Mouse (Mus musculus) heart, embryonic 10.5 days (tissue): ENCODE measurements around the gene Tada2b. TPM values are rescaled to one million over a fixed set of nuclear protein-coding genes. Genes with fewer than 3 reads are reported as not detected.

ENCODE experiments used
- DNase-seq: peaks from one replicate; pipeline ENCODE4 v3.0.0-alpha.2; 2017; ENCODE audit warnings: low spot score
- H3K27ac ChIP-seq: fragments of 300-500 bp; sonication (generic); 2 replicates; pipeline ENCODE4 v1.5.1; 2016; ENCODE audit warnings: mild to moderate bottlenecking
- H3K27me3 ChIP-seq: fragments of 300-500 bp; sonication (generic); 2 replicates; pipeline ENCODE4 v1.6.1; 2016; ENCODE audit warnings: mild to moderate bottlenecking; ENCODE audit not compliant: poor library complexity, insufficient read depth, severe bottlenecking
- H3K36me3 ChIP-seq: fragments of 300-500 bp; sonication (generic); 2 replicates; pipeline ENCODE4 v1.6.1; 2016; ENCODE audit warnings: mild to moderate bottlenecking, moderate library complexity
- H3K4me1 ChIP-seq: fragments of 300-500 bp; sonication (generic); 2 replicates; pipeline ENCODE4 v1.6.1; 2016; ENCODE audit warnings: mild to moderate bottlenecking
- H3K4me3 ChIP-seq: fragments of 300-500 bp; sonication (generic); 2 replicates; pipeline ENCODE4 v1.5.1; 2016; ENCODE audit warnings: mild to moderate bottlenecking, moderate library complexity
- H3K9me3 ChIP-seq: fragments of 300-500 bp; sonication (generic); 2 replicates; pipeline ENCODE4 v1.6.1; 2016; ENCODE audit warnings: mild to moderate bottlenecking, moderate library complexity
- WGBS: fragments of 180-500 bp; shearing (Covaris S2); methylation state at CpG from one replicate; pipeline ENCODE4 v1.1.7; 2016; 5-methylcytosine and 5-hydroxymethylcytosine counted together
- polyA plus RNA-seq: library from polyadenylated mRNA; unstranded; fragments of >200 nt; fragmentation: Nextera tagmentation; extraction: Ambion mirVana; gene quantifications from 2 replicates; pipeline ENCODE4 v1.2.1, GENCODE M21; 2016

Tada2b gene
- 1.2 and 1.9 TPM in 2 replicates for polyA plus RNA-seq

GRCm38 (mm10) chr5:36484171-36484990 lies at the start of gene Tada2b, which contains the start of gene Ccdc96:
Gene Tada2b, minus strand, starts transcription at chr5:36484285.
Gene Ccdc96, plus strand, starts transcription at chr5:36484588.
- H3K4me3 ChIP-seq = peak within 1 kb of the TSS; percentile 93
- H3K27me3 ChIP-seq = peaks cover 20% of the 10 kb centered on the region
- H3K9me3 ChIP-seq = no peaks in the 10 kb centered on the region
- peak within 1 kb of the TSS; percentile 90 for H3K27ac ChIP-seq
- WGBS = 6% methylated on average over 97 of the region's 97 CpGs
- H3K36me3 ChIP-seq = peaks cover 8% of the 10 kb centered on the region
- H3K4me1 ChIP-seq = peaks cover 42% of the 10 kb centered on the region
- DNase-seq = peak; percentile 99

GRCm38 (mm10) chr5:36530129-36530751 lies 46.2 kb upstream of the Tada2b start:
- H3K4me1 ChIP-seq = peaks cover 39% of the 10 kb centered on the region

GRCm38 (mm10) chr5:36529698-36530097 lies 45.6 kb upstream of the Tada2b start:
- Histone ChIP-seq H3K4me1 (peaks cover 38% of the 10 kb centered on the region), H3K9me3 (no peaks in the 10 kb centered on the region), H3K27ac (peak overlapping the region; percentile 90), H3K4me3 (peak overlapping the region; percentile 83), H3K36me3 (peaks cover 4% of the 10 kb centered on the region), H3K27me3 (no peaks in the 10 kb centered on the region)
- no peak for DNase-seq
- whole genome bisulfite sequencing = 8% methylated on average over 5 of the region's 5 CpGs

More at GRCm38 (mm10) chr5:36530129-36530751, 46.2 kb upstream of the Tada2b start:
- no peaks in the 10 kb centered on the region for H3K36me3 ChIP-seq
- H3K27me3 ChIP-seq = no peaks in the 10 kb centered on the region
- H3K9me3 ChIP-seq = no peaks in the 10 kb centered on the region
- peak; percentile 98 for DNase-seq
- peak overlapping the region; percentile 90 for H3K27ac ChIP-seq
- WGBS = under 1% methylated on average over 28 of the region's 28 CpGs
- peak overlapping the region; percentile 83 for H3K4me3 ChIP-seq

- 85% methylated on average over 2 of the region's 2 CpGs for whole genome bisulfite sequencing
- H3K27ac ChIP-seq = no peak overlapping the region
These were observed 42.8 kb upstream of the Tada2b start for GRCm38 (mm10) chr5:36526921-36527320.

GRCm38 (mm10) chr5:36526274-36526673 lies 42.2 kb upstream of the Tada2b start:
- no peaks in the 10 kb centered on the region for H3K27me3 ChIP-seq
- H3K9me3 ChIP-seq = no peaks in the 10 kb centered on the region
- no peak overlapping the region for H3K4me3 ChIP-seq
- H3K4me1 ChIP-seq = peaks cover 39% of the 10 kb centered on the region
- WGBS = 70% methylated on average over 5 of the region's 5 CpGs
- peaks cover 24% of the 10 kb centered on the region for H3K36me3 ChIP-seq
- no peak overlapping the region for H3K27ac ChIP-seq
- DNase-seq = peak; percentile 80

More at GRCm38 (mm10) chr5:36526921-36527320, 42.8 kb upstream of the Tada2b start:
- H3K9me3 ChIP-seq = no peaks in the 10 kb centered on the region
- peaks cover 39% of the 10 kb centered on the region for H3K4me1 ChIP-seq
- no peak overlapping the region for H3K4me3 ChIP-seq
- DNase-seq = no peak
- no peaks in the 10 kb centered on the region for H3K27me3 ChIP-seq
- peaks cover 19% of the 10 kb centered on the region for H3K36me3 ChIP-seq

GRCm38 (mm10) chr5:36525216-36525615 lies 41.1 kb upstream of the Tada2b start:
- WGBS = 74% methylated on average over 2 of the region's 2 CpGs
- Histone ChIP-seq H3K4me1 (peaks cover 34% of the 10 kb centered on the region), H3K36me3 (peaks cover 35% of the 10 kb centered on the region), H3K27ac (no peak overlapping the region), H3K9me3 (no peaks in the 10 kb centered on the region), H3K4me3 (no peak overlapping the region), H3K27me3 (no peaks in the 10 kb centered on the region)
- no peak for DNase-seq

- H3K36me3 ChIP-seq = peaks cover 54% of the 10 kb centered on the region
- no peak overlapping the region for H3K4me3 ChIP-seq
- no peak for DNase-seq
- H3K9me3 ChIP-seq = no peaks in the 10 kb centered on the region
- no peak overlapping the region for H3K27ac ChIP-seq
- no peaks in the 10 kb centered on the region for H3K27me3 ChIP-seq
- WGBS = 51% methylated on average over 5 of the region's 5 CpGs
- peaks cover 16% of the 10 kb centered on the region for H3K4me1 ChIP-seq
These were observed 39.2 kb upstream of the Tada2b start for GRCm38 (mm10) chr5:36523219-36523703.

GRCm38 (mm10) chr5:36522782-36523181 lies 38.7 kb upstream of the Tada2b start:
- DNase-seq = no peak
- WGBS = 65% methylated on average over 2 of the region's 2 CpGs
- no peaks in the 10 kb centered on the region for H3K9me3 ChIP-seq
- H3K4me3 ChIP-seq = no peak overlapping the region
- peaks cover 13% of the 10 kb centered on the region; the same call in 1 of the 2 replicates for H3K4me1 ChIP-seq
- H3K27ac ChIP-seq = no peak overlapping the region
- H3K36me3 ChIP-seq = peaks cover 59% of the 10 kb centered on the region
- no peaks in the 10 kb centered on the region for H3K27me3 ChIP-seq

- H3K36me3 ChIP-seq = peaks cover 79% of the 10 kb centered on the region
- H3K27ac ChIP-seq = no peak overlapping the region
- WGBS = 88% methylated on average over 3 of the region's 3 CpGs
- peaks cover 6% of the 10 kb centered on the region; the same call in 1 of the 2 replicates for H3K4me1 ChIP-seq
- DNase-seq = no peak
- H3K4me3 ChIP-seq = no peak overlapping the region
- no peaks in the 10 kb centered on the region for H3K27me3 ChIP-seq
- no peaks in the 10 kb centered on the region for H3K9me3 ChIP-seq
These were observed 35.7 kb upstream of the Tada2b start for GRCm38 (mm10) chr5:36519751-36520150.

- DNase-seq = no peak
- Histone ChIP-seq H3K27me3 (no peaks in the 10 kb centered on the region), H3K4me3 (no peak overlapping the region), H3K36me3 (peaks cover 85% of the 10 kb centered on the region), H3K4me1 (no peaks in the 10 kb centered on the region), H3K9me3 (no peaks in the 10 kb centered on the region), H3K27ac (no peak overlapping the region)
- 88% methylated on average over 3 of the region's 3 CpGs for WGBS
These were observed 33.5 kb upstream of the Tada2b start for GRCm38 (mm10) chr5:36517596-36517995.

GRCm38 (mm10) chr5:36515558-36515957 lies 31.5 kb upstream of the Tada2b start:
- Histone ChIP-seq H3K27me3 (no peaks in the 10 kb centered on the region), H3K9me3 (no peaks in the 10 kb centered on the region), H3K4me1 (no peaks in the 10 kb centered on the region), H3K36me3 (peaks cover 86% of the 10 kb centered on the region), H3K4me3 (no peak overlapping the region), H3K27ac (no peak overlapping the region)
- DNase-seq = no peak
- WGBS = 74% methylated on average over 5 of the region's 5 CpGs

- H3K4me1 ChIP-seq = no peaks in the 10 kb centered on the region
- no peak overlapping the region for H3K27ac ChIP-seq
- no peak overlapping the region for H3K4me3 ChIP-seq
- WGBS = 88% methylated on average over 1 of the region's 1 CpGs
- H3K27me3 ChIP-seq = no peaks in the 10 kb centered on the region
- DNase-seq = no peak
- no peaks in the 10 kb centered on the region for H3K9me3 ChIP-seq
- peaks cover 86% of the 10 kb centered on the region for H3K36me3 ChIP-seq
These were observed 31.0 kb upstream of the Tada2b start for GRCm38 (mm10) chr5:36515126-36515525.

- DNase-seq = no peak
- no peak overlapping the region for H3K27ac ChIP-seq
- H3K4me1 ChIP-seq = no peaks in the 10 kb centered on the region
- H3K36me3 ChIP-seq = peaks cover 76% of the 10 kb centered on the region
- no peak overlapping the region for H3K4me3 ChIP-seq
- no peaks in the 10 kb centered on the region for H3K9me3 ChIP-seq
- H3K27me3 ChIP-seq = no peaks in the 10 kb centered on the region
- 100% methylated on average over 2 of the region's 2 CpGs for WGBS
These were observed 26.9 kb upstream of the Tada2b start for GRCm38 (mm10) chr5:36510956-36511355.
